Mouse (Mus musculus) cerebellum, adult 2 months (tissue): Measurements from ENCODE around the gene Ncf4.
A peak's percentile ranks its signal among the peaks of the same experiment; 100 is the strongest.

Experiments
- CTCF ChIP-seq: fragments of 200-500 bp; IDR thresholded peaks from 2 replicates; pipeline ENCODE4 v1.5.1; 2011; ENCODE audit warnings: low read depth, mild to moderate bottlenecking, control low read depth, low read length, moderate library complexity, borderline replicate concordance; ENCODE audit not compliant: insufficient read depth
- POLR2A ChIP-seq: fragments of 200-500 bp; IDR thresholded peaks from 2 replicates; pipeline ENCODE4 v1.6.1; 2011; ENCODE audit warnings: low read length, control low read depth, borderline replicate concordance; ENCODE audit not compliant: insufficient read depth

DNA sequence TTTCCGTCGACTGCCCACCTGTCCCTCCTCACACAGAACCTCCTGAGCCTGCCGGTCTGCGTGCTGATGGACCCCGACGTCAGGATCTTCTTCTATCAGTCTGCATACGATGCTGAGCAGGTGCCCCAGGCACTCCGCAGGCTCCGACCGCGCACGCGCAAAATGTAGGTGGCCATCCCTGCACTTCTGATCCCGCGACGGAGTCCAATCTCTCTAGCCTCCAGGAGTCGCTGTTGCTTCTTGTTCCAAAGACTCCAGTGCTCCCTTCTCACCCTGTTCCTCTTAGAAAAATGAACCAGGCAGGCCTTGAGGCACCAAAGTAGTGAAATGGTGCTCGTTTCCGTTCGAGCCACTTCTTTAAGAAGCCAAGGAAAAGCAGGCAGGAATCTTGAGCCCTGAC lies 10.2 kb downstream of the Ncf4 start:
- TF ChIP-seq POLR2A (no peak), CTCF (peak; percentile 17; the same call in 1 of the 2 replicates)
